Mouse (Mus musculus) heart, embryonic 15.5 days (tissue): ENCODE results near the gene Yju2. TPM values are rescaled to one million over a fixed set of nuclear protein-coding genes. Genes with fewer than 3 reads are reported as not detected.
"Not testable (repeated sequence)": the region's sequence is repeated elsewhere in the genome, so short reads cannot be mapped to it uniquely, and the experiment has no call there.

ENCODE experiments used
- ATAC-seq: fragments of 200-750 bp; cut with Nextera tagmentation; replicated peaks from 2 replicates; pipeline ENCODE4 v1.8.0; 2017; ENCODE audit warnings: low read depth, moderate TSS enrichment; ENCODE audit not compliant: insufficient number of reproducible peaks, insufficient read depth, low FRiP score
- H3K27ac ChIP-seq: fragments of 300-500 bp; sonication (generic); 2 replicates; pipeline ENCODE4 v1.5.1; 2015; ENCODE audit warnings: mild to moderate bottlenecking, inconsistent platforms
- H3K27me3 ChIP-seq: fragments of 300-500 bp; sonication (generic); 2 replicates; pipeline ENCODE4 v1.6.1; 2015; ENCODE audit warnings: inconsistent platforms
- H3K36me3 ChIP-seq: fragments of 300-500 bp; sonication (generic); 2 replicates; pipeline ENCODE4 v1.6.1; 2015; ENCODE audit warnings: mild to moderate bottlenecking, inconsistent platforms
- H3K4me1 ChIP-seq: fragments of 300-500 bp; sonication (generic); replicated peaks from 2 replicates; pipeline ENCODE4 v1.6.1; 2015; ENCODE audit warnings: inconsistent platforms
- H3K4me2 ChIP-seq: fragments of 300-500 bp; sonication (generic); 2 replicates; pipeline ENCODE4 v1.6.1; 2015; ENCODE audit warnings: inconsistent platforms, mild to moderate bottlenecking, moderate library complexity
- H3K4me3 ChIP-seq: fragments of 300-500 bp; sonication (generic); 2 replicates; pipeline ENCODE4 v1.5.1; 2015; ENCODE audit warnings: mild to moderate bottlenecking, inconsistent platforms
- H3K9ac ChIP-seq: fragments of 300-500 bp; sonication (generic); 2 replicates; pipeline ENCODE4 v1.6.1; 2015; ENCODE audit warnings: mild to moderate bottlenecking, inconsistent platforms
- H3K9me3 ChIP-seq: fragments of 300-500 bp; sonication (generic); replicated peaks from 2 replicates; pipeline ENCODE4 v1.6.1; 2016; ENCODE audit warnings: inconsistent platforms
- WGBS: fragments of 180-500 bp; shearing (Covaris S2); methylation state at CpG from one replicate; pipeline ENCODE4 v1.1.7; 2015; ENCODE audit warnings: mixed read lengths; 5-methylcytosine and 5-hydroxymethylcytosine counted together
- polyA plus RNA-seq: library from polyadenylated mRNA; unstranded; fragments of >200 nt; fragmentation: Nextera tagmentation; extraction: Ambion mirVana; gene quantifications from 2 replicates; pipeline ENCODE4 v1.2.1, GENCODE M21; 2015

Yju2 gene
- 13.9 and 18.2 TPM in 2 replicates for polyA plus RNA-seq

DNA sequence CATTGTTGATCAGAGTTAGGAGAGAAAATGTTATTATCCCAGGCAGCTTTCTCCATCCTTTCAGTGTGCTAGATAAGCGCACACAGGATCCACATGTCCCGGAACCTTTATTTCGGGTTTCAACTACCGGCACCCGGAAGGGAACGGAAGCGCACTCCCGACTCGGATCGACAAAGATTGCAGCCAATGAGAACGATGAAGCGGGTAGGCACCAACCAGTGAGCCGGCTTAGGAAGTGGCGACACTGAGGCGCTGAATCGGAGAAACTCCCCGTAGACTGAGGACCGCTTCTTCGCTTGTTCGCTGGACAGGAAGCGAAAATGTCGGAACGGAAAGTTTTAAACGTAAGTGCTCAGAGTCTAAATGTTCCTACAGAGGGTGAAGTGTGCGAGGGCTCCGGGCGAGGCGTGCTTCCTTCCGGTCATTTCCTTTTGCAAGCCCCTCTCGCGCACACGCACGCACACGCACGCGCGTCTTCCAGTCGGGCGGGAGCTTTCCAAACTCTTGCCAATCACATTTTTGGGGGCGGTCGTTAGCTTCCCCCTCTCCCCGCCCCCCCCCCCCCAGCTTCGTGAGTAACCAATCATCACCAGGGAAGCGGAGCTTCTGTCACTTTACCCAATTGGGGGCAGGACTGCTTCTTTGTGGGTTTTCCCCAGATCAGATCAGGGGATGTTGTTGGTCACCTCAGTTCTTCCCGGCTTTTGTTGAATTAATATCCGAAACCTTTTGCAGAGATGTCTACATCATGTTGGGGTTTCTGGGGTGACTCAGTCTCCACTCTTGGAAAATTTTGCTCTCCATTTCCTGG lies at the start of gene Yju2:
Gene Yju2 (plus strand): TSS at position 182 of the 811 bp plus-strand sequence.
- Histone ChIP-seq H3K9me3 (no peaks in the 10 kb centered on the region), H3K4me2 (peak within 1 kb of the TSS; percentile 72), H3K9ac (peak within 1 kb of the TSS; percentile 69), H3K4me1 (peaks cover 29% of the 10 kb centered on the region), H3K27me3 (peaks cover 24% of the 10 kb centered on the region), H3K27ac (peak within 1 kb of the TSS; percentile 97), H3K4me3 (peak within 1 kb of the TSS; percentile 65), H3K36me3 (peaks cover 16% of the 10 kb centered on the region)
- ATAC-seq: peak; percentile 89
- WGBS: under 1% methylated on average over 45 of the region's 46 CpGs

DNA sequence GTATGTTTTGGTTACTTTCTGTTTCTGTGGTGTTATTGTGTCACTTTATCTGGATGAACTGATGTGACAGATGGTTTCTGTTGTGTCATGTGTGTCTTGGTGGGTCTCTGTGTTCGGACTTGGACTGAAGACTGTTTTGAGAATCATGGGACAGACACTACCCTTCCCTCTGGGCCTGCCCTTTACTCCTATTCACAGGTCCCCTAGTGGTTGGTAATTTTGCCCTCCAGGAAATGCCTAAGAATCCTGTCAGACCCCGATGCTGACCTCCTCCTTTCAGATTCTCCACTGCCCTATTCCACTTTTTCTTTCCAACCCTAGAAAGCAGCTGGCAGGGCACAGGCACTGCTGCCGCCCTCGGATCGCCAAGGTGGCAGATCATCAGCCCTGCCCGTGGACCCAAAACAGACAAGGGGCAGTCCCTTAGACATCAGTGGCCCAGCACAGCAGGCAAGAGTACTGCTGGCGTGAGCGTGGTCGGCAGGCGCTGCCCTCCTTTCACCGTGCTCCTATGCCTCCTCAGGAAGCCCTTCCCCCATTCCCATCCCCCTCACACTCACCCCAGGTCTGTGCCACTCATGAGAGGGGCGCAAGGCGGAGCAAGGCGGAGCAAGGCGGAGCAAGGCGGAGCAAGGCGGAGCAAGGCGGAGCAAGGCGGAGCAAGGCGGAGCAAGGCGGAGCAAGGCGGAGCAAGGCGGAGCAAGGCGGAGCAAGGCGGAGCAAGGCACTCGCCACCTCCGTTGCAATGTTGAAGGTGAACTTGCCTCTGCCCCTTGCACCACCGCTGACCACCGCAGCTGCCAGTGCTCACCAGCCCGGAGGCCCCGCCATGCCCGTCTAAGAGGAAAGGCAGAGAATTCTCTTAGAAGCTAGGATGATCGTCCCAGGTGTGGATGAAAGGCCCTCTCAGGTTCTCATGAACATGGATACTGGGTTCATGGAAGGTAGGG lies 27.1 kb upstream of the Yju2 start:
- Histone ChIP-seq H3K9ac (peak overlapping the region; percentile 76), H3K27me3 (no peaks in the 10 kb centered on the region), H3K4me3 (peak overlapping the region; percentile 71), H3K4me1 (peaks cover 6% of the 10 kb centered on the region; the same call in 1 of the 2 replicates), H3K4me2 (peak overlapping the region; percentile 93), H3K27ac (peak overlapping the region; percentile 60), H3K36me3 (no peaks in the 10 kb centered on the region), H3K9me3 (no peaks in the 10 kb centered on the region; the same call in 1 of the 2 replicates)
- WGBS: 2% methylated on average over 33 of the region's 33 CpGs
- peak; percentile 91 for ATAC-seq

DNA sequence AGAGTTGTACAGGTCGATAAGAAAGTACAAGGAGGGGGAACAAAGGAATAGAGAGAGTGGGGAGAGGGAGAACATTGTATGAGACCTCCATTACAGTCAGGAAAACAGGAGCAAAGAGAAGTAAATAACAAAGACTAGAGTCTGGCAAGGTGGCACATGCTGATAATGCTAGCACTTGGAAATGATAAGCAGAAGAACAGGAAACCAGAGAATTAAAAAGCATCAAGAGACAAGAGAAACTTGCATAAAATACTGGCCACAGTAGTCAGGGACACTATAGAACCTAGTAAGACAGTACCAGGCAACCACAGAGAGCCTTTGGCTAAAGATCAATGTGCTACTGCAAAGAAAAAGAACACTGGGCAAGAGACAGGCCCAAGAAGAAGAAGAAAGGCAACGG lies 26.3 kb upstream of the Yju2 start:
- no peaks in the 10 kb centered on the region for H3K27me3 ChIP-seq
- H3K9me3 ChIP-seq: peaks cover 4% of the 10 kb centered on the region; the same call in 1 of the 2 replicates
- 65% methylated on average over 2 of the region's 2 CpGs for WGBS
- H3K4me1 ChIP-seq: peaks cover 6% of the 10 kb centered on the region; the same call in 1 of the 2 replicates
- H3K36me3 ChIP-seq: no peaks in the 10 kb centered on the region
- H3K9ac ChIP-seq: 0 out of 2 replicates have a peak overlapping the region, but pooled peaks have one; percentile 76
- peak overlapping the region; percentile 71 for H3K4me3 ChIP-seq
- ATAC-seq: no peak
- H3K27ac ChIP-seq: no peak overlapping the region
- H3K4me2 ChIP-seq: peak overlapping the region; percentile 93

DNA sequence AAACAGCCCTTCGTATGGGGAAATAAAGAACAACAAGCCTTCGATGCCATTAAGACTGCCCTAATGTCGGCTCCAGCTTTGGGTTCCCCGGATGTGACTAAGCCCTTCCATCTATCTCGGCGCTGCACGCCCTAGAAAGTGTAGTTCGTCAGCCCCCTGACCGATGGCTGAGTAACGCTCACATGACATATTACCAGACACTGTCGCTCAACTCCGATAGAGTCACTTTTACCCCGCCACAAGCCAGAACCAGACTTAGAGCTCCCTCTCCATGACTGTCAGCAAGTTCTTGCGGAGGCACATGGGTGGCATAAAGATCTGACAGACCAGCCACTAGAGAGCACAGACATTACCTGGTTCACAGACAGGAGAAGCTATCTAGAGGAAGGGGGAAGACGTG lies 25.7 kb upstream of the Yju2 start:
- Histone ChIP-seq H3K4me3 (no peak overlapping the region; the same call in 1 of the 2 replicates), H3K36me3 (no peaks in the 10 kb centered on the region; the same call in 1 of the 2 replicates), H3K27ac (no peak overlapping the region), H3K9ac (no peak overlapping the region), H3K27me3 (no peaks in the 10 kb centered on the region), H3K4me1 (peaks cover 6% of the 10 kb centered on the region; the same call in 1 of the 2 replicates), H3K4me2 (no peak overlapping the region), H3K9me3 (peaks cover 4% of the 10 kb centered on the region; the same call in 1 of the 2 replicates)
- 89% methylated on average over 15 of the region's 15 CpGs for WGBS
- ATAC-seq: no peak

DNA sequence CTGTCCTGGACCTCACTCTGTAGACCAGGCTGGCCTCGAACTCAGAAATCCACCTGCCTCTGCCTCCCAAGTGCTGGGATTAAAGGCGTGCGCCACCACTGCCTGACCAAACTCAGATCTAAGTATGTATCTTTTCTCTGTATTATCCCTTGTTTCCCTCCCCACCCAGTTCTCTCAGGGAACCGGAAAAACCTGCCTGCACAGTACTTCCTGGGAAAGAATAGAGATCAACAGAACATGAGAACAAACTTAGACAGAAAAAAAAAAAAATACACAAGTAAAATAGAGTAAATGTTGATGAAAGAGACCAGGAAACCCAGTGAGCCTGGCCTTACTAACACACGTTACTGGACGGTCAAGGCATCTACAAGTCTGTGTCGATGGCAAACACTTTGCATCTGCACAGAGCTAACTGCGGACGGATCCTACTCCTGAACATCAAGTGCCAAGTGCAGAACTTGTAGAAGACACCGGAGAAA lies 14.5 kb upstream of the Yju2 start:
- Histone ChIP-seq H3K9ac (peak overlapping the region; percentile 70; the same call in 1 of the 2 replicates), H3K36me3 (peaks cover 13% of the 10 kb centered on the region), H3K27ac (peak overlapping the region; percentile 95), H3K4me2 (peak overlapping the region; percentile 91), H3K4me3 (peak overlapping the region; percentile 62)
- ATAC-seq, H3K9me3 ChIP-seq, H3K27me3 ChIP-seq, H3K4me1 ChIP-seq: not testable (repeated sequence)
- WGBS: 30% methylated on average over 10 of the region's 10 CpGs

DNA sequence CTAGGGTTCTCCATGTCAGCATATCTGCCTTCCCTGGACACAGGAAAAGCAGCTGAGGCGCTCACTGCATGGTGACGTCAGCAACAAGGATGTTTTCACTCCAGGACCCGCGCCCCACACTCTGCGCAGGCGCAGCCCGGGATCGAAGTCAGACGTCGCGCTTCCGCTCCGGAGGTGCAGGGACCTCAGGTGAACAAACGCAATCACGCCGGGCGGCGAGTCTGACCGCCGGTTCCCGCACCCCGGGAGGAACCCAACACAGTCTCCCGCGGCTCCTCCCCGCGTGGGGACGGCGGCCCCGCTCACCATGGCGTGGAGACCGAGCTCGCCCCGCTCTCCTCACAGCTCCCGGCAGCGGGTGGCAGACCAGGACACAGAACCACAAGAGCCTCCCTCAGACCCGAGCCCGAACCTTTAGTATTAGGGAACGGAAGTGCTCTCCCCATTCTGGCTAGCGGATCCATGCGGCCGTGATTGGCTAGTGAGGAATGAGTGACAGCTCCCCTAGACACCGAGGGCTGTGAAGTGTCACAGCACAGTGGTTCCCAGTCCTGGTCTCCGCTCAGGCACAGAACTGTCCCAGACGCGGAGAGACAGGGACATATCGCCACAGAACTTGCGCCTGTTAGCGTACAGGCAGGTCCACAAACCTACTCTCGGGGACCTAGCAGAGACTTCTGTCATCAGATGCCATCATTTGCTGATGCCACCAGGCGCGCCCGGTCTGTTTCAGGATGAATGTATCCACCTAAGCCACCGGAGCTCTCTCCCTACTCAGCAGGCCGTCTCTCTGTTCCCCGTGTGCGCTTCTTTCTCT lies 13.8 kb upstream of the Yju2 start:
- not testable (repeated sequence) for H3K4me1 ChIP-seq, H3K36me3 ChIP-seq, H3K27me3 ChIP-seq, H3K9me3 ChIP-seq
- H3K27ac ChIP-seq: peak overlapping the region; percentile 95
- peak overlapping the region; percentile 70 for H3K9ac ChIP-seq
- under 1% methylated on average over 55 of the region's 56 CpGs for WGBS
- ATAC-seq: peak; percentile 96
- H3K4me3 ChIP-seq: peak overlapping the region; percentile 62
- peak overlapping the region; percentile 91 for H3K4me2 ChIP-seq

DNA sequence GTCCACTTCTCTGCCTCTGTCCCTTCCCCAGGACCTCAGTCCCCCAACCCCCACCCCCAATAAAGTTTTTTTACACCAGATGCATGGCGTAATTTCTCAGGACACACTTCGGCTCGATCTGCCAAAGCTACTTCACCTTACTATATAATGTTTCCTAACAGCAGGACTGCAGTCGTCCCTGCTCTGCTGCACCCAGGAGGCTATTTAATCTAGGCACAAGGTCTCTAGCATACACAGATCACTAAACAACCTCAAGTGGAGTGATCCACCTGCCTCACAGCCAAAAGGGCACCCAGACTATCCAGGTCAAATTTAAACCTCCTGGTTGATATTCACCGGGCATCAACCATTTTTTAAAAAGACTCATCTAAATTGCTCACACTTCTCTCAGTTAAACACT lies 13.2 kb upstream of the Yju2 start:
- Histone ChIP-seq H3K4me2 (peak overlapping the region; percentile 91), H3K9me3 (no peaks in the 10 kb centered on the region), H3K9ac (peak overlapping the region; percentile 70), H3K27me3 (no peaks in the 10 kb centered on the region), H3K4me1 (peaks cover 7% of the 10 kb centered on the region; the same call in 1 of the 2 replicates), H3K4me3 (peak overlapping the region; percentile 62), H3K27ac (peak overlapping the region; percentile 95), H3K36me3 (peaks cover 1% of the 10 kb centered on the region; the same call in 1 of the 2 replicates)
- 22% methylated on average over 5 of the region's 5 CpGs for WGBS
- ATAC-seq: no peak

DNA sequence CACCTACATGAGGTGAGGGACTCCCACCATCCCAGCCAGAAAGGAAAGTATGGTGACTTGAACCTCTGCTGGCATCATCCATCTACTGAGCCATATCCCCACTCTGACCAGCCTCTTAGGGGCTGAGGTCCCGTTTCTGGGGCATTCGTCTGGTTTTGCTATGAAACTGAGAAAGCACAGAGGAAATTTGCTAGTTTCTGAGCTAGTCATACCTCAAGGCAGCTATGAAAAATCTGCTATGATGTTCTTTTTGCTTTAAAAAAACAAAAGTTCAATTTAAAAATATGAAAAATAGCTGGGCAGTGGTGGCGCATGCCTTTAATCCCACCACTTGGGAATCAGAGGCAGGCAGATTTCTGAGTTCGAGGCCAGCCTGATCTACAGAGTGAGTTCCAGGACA lies 10.3 kb upstream of the Yju2 start:
- Histone ChIP-seq H3K36me3 (no peaks in the 10 kb centered on the region), H3K4me2 (no peak overlapping the region), H3K9me3 (no peaks in the 10 kb centered on the region), H3K4me3 (no peak overlapping the region), H3K27ac (no peak overlapping the region), H3K9ac (no peak overlapping the region), H3K4me1 (peaks cover 7% of the 10 kb centered on the region; the same call in 1 of the 2 replicates), H3K27me3 (no peaks in the 10 kb centered on the region)
- no peak for ATAC-seq
- WGBS: 83% methylated on average over 4 of the region's 4 CpGs

DNA sequence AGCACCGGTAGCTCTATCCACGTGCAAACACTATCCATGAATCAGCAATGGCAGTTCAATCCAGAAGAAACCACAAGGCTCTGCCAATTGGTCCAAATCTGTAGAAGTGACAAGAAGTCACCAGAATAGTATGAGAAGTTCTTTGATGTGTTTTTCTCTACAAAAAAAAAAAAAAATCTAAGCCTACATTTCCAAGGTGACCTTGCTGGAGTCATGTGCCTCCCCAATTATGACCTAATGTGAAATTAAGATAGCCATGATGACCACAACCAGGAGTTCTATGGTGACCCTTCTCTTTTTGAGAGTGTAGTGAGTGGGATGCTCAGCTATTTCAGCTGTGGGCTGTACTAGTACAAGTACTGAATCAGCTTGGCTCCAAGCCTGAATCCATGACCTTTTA lies 9.5 kb upstream of the Yju2 start, which contains the start of gene Zfp119b:
Gene Zfp119b (minus strand): TSS at position 101 of the 400 bp plus-strand sequence.
- ATAC-seq: no peak
- peaks cover 4% of the 10 kb centered on the region; the same call in 1 of the 2 replicates for H3K4me1 ChIP-seq
- H3K4me3 ChIP-seq: no peak within 1 kb of the TSS
- H3K36me3 ChIP-seq: no peaks in the 10 kb centered on the region
- no peaks in the 10 kb centered on the region for H3K9me3 ChIP-seq
- no peak within 1 kb of the TSS for H3K4me2 ChIP-seq
- WGBS: 84% methylated on average over 2 of the region's 2 CpGs
- peaks cover 5% of the 10 kb centered on the region; the same call in 1 of the 2 replicates for H3K27me3 ChIP-seq
- H3K9ac ChIP-seq: no peak within 1 kb of the TSS
- no peak within 1 kb of the TSS for H3K27ac ChIP-seq

DNA sequence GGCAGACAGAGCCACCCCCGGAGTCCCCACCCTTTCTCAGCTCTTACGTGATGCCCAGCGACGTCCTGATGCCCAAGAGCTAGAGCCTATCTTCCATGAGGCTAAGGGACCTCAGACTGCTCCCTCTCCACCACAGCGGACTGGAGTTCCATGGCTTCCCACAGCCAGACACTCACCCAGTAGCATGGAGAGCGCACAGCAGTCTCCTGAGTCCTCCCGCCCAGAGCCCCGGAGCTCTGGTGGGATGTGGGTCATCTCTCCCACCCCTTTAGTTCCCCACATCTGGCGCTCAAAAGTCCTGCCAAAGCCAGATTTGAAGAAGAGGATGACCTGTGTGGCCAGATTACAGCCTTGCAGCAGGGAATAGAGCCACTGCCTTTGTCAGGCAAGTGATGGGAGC lies 8.3 kb upstream of the Yju2 start:
- no peak overlapping the region for H3K4me2 ChIP-seq
- H3K4me3 ChIP-seq: no peak overlapping the region
- no peaks in the 10 kb centered on the region for H3K36me3 ChIP-seq
- WGBS: 61% methylated on average over 9 of the region's 9 CpGs
- peaks cover 2% of the 10 kb centered on the region; the same call in 1 of the 2 replicates for H3K4me1 ChIP-seq
- no peak overlapping the region for H3K9ac ChIP-seq
- ATAC-seq: no peak
- H3K9me3 ChIP-seq: no peaks in the 10 kb centered on the region
- H3K27ac ChIP-seq: no peak overlapping the region
- peaks cover 16% of the 10 kb centered on the region for H3K27me3 ChIP-seq
